Mouse (Mus musculus) liver, postnatal 0 days (tissue): ENCODE results near the gene Phf6. TPM values are rescaled to one million over a fixed set of nuclear protein-coding genes. Genes with fewer than 3 reads are reported as not detected.

Experiments
- ATAC-seq: fragments of 200-750 bp; cut with Nextera tagmentation; 2 replicates; pipeline ENCODE4 v1.8.0; 2017; ENCODE audit warnings: mild to moderate bottlenecking, moderate library complexity
- DNase-seq: peaks from one replicate; pipeline ENCODE4 v3.0.0-alpha.2; 2016
- H3K27ac ChIP-seq: fragments of 300-500 bp; sonication (generic); 2 replicates; pipeline ENCODE4 v1.5.1; 2014; ENCODE audit warnings: antibody characterized with exemption, moderate library complexity, mild to moderate bottlenecking, low read depth
- H3K27me3 ChIP-seq: fragments of 300-500 bp; sonication (generic); 2 replicates; pipeline ENCODE4 v1.6.1; 2014; ENCODE audit warnings: low read length, control low read depth, mixed read lengths; ENCODE audit not compliant: insufficient read depth
- H3K36me3 ChIP-seq: fragments of 300-500 bp; sonication (generic); replicated peaks from 2 replicates; pipeline ENCODE4 v1.6.1; 2014; ENCODE audit warnings: mild to moderate bottlenecking, control low read depth, low read length, moderate library complexity, mixed read lengths; ENCODE audit not compliant: insufficient read depth
- H3K4me1 ChIP-seq: fragments of 300-500 bp; sonication (generic); 2 replicates; pipeline ENCODE4 v1.6.1; 2014; ENCODE audit warnings: antibody characterized with exemption, mild to moderate bottlenecking, control low read depth; ENCODE audit not compliant: insufficient read depth
- H3K4me2 ChIP-seq: fragments of 300-500 bp; sonication (generic); 2 replicates; pipeline ENCODE4 v1.6.1; 2014; ENCODE audit warnings: low read depth, mild to moderate bottlenecking, low read length, moderate library complexity, mixed read lengths
- H3K4me3 ChIP-seq: fragments of 300-500 bp; sonication (generic); 2 replicates; pipeline ENCODE4 v1.5.1; 2014; ENCODE audit warnings: low read depth, low read length
- H3K9ac ChIP-seq: fragments of 300-500 bp; sonication (generic); replicated peaks from 2 replicates; pipeline ENCODE4 v1.6.1; 2014; ENCODE audit warnings: mild to moderate bottlenecking, moderate library complexity
- H3K9me3 ChIP-seq: fragments of 300-500 bp; sonication (generic); 2 replicates; pipeline ENCODE4 v1.6.1; 2016; ENCODE audit warnings: mild to moderate bottlenecking, control low read depth, low read length, mixed read lengths
- CTCF ChIP-seq: sonication (generic); IDR thresholded peaks from 2 replicates; pipeline ENCODE4 v1.5.1; 2016; ENCODE audit warnings: antibody characterized with exemption, low read depth
- EP300 ChIP-seq: IDR thresholded peaks from 2 replicates; pipeline ENCODE4 v1.6.1; 2016; ENCODE audit warnings: antibody characterized with exemption, low read depth, mild to moderate bottlenecking
- WGBS: fragments of 180-500 bp; shearing (Covaris S2); extraction: QIAGEN DNeasy Blood & Tissue Kit; methylation state at CpG from one replicate; pipeline ENCODE4 v1.1.7; 2014; ENCODE audit not compliant: insufficient replicate concordance; 5-methylcytosine and 5-hydroxymethylcytosine counted together
- polyA plus RNA-seq: library from polyadenylated mRNA; unstranded; fragments of >200 nt; fragmentation: Nextera tagmentation; extraction: Ambion mirVana; gene quantifications from 2 replicates; pipeline ENCODE4 v1.2.1, GENCODE M21; 2015

Gene Phf6
- polyA plus RNA-seq, 1 experiment from 2014 or later = 4.2 TPM

GRCm38 (mm10) chrX:52934496-52934895 lies 22.4 kb downstream of the Phf6 start:
- DNase-seq (no peak), ATAC-seq (no peak)
- H3K9me3 ChIP-seq = no peaks in the 10 kb centered on the region
- TF ChIP-seq EP300 (no peak), CTCF (peak; percentile 77)
- no peak overlapping the region for H3K4me3 ChIP-seq
- 36% methylated on average over 2 of the region's 2 CpGs for WGBS
- H3K36me3 ChIP-seq = no peaks in the 10 kb centered on the region
- H3K27me3 ChIP-seq = no peaks in the 10 kb centered on the region
- no peak overlapping the region for H3K4me2 ChIP-seq
- no peak overlapping the region for H3K9ac ChIP-seq
- no peaks in the 10 kb centered on the region for H3K4me1 ChIP-seq
- no peak overlapping the region for H3K27ac ChIP-seq

DNA sequence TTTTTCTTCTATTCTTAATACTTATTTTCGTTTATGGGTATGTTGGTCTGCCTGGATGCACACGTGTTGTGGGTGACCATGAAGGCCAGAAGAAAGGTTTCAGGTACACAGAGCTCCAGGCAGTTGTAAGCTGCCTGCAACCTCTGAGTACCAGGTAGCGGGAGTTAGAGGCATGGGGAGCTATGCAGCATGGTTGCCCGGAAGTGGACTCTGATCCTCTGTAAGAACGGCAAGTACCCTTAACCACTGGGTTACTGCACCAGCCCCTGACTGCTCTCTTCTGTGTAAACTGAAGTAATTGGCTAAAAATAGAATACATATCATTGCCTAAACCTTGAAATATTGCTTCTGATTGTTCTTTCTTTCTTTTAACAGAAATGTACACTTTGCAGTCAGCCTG lies 33.4 kb downstream of the Phf6 start:
- Histone ChIP-seq H3K9me3 (no peaks in the 10 kb centered on the region), H3K36me3 (peaks cover 5% of the 10 kb centered on the region; the same call in 1 of the 2 replicates), H3K9ac (no peak overlapping the region), H3K4me2 (no peak overlapping the region), H3K4me1 (no peaks in the 10 kb centered on the region), H3K27ac (no peak overlapping the region), H3K4me3 (no peak overlapping the region), H3K27me3 (no peaks in the 10 kb centered on the region)
- TF ChIP-seq EP300 = no peak
- no peak for TF ChIP-seq CTCF
- WGBS = 80% methylated on average over 5 of the region's 5 CpGs
- ATAC-seq (no peak), DNase-seq (no peak)

- Histone ChIP-seq H3K36me3 (peaks cover 2% of the 10 kb centered on the region; the same call in 1 of the 2 replicates), H3K9me3 (no peaks in the 10 kb centered on the region), H3K9ac (no peak overlapping the region), H3K27me3 (no peaks in the 10 kb centered on the region), H3K4me1 (no peaks in the 10 kb centered on the region), H3K27ac (no peak overlapping the region), H3K4me3 (no peak overlapping the region), H3K4me2 (no peak overlapping the region)
- TF ChIP-seq CTCF (peak; percentile 66), EP300 (no peak)
- ATAC-seq (no peak), DNase-seq (peak; percentile 21)
- WGBS = 53% methylated on average over 2 of the region's 2 CpGs
Observed at GRCm38 (mm10) chrX:52949713-52950112, 37.6 kb downstream of the Phf6 start.

GRCm38 (mm10) chrX:52956942-52957341 lies 44.9 kb downstream of the Phf6 start:
- H3K9me3 ChIP-seq = no peaks in the 10 kb centered on the region
- no peak overlapping the region for H3K4me3 ChIP-seq
- H3K9ac ChIP-seq = no peak overlapping the region
- TF ChIP-seq CTCF = no peak
- no peak for TF ChIP-seq EP300
- WGBS = 64% methylated on average over 4 of the region's 4 CpGs
- no peak overlapping the region for H3K4me2 ChIP-seq
- no peaks in the 10 kb centered on the region for H3K4me1 ChIP-seq
- ATAC-seq = no peak
- H3K27ac ChIP-seq = no peak overlapping the region
- no peak for DNase-seq
- H3K36me3 ChIP-seq = no peaks in the 10 kb centered on the region; the same call in 1 of the 2 replicates
- no peaks in the 10 kb centered on the region for H3K27me3 ChIP-seq

- WGBS = 73% methylated on average over 5 of the region's 5 CpGs
- H3K4me1 ChIP-seq = 0 out of 2 replicates have a peak, but pooled peaks cover 2% of the 10 kb centered on the region
- ATAC-seq (no peak), DNase-seq (no peak)
- H3K9ac ChIP-seq = no peak overlapping the region
- no peaks in the 10 kb centered on the region for H3K9me3 ChIP-seq
- H3K27ac ChIP-seq = no peak overlapping the region
- H3K36me3 ChIP-seq = no peaks in the 10 kb centered on the region
- H3K4me3 ChIP-seq = no peak overlapping the region
- TF ChIP-seq CTCF (no peak), EP300 (no peak)
- no peak overlapping the region for H3K4me2 ChIP-seq
- no peaks in the 10 kb centered on the region for H3K27me3 ChIP-seq
Observed at GRCm38 (mm10) chrX:52961559-52962110, 49.6 kb downstream of the Phf6 start.

GRCm38 (mm10) chrX:52965149-52965548 lies 53.1 kb downstream of the Phf6 start:
- Histone ChIP-seq H3K27ac (no peak overlapping the region), H3K36me3 (no peaks in the 10 kb centered on the region), H3K4me3 (no peak overlapping the region), H3K9me3 (no peaks in the 10 kb centered on the region), H3K4me1 (0 out of 2 replicates have a peak, but pooled peaks cover 2% of the 10 kb centered on the region), H3K4me2 (no peak overlapping the region), H3K9ac (no peak overlapping the region), H3K27me3 (no peaks in the 10 kb centered on the region)
- WGBS = 72% methylated on average over 2 of the region's 2 CpGs
- ATAC-seq = no peak
- TF ChIP-seq EP300 (no peak), CTCF (no peak)
- no peak for DNase-seq
